Mouse (Mus musculus): Measurements from ENCODE around the gene Olfr1082. TPM values are rescaled to one million over a fixed set of nuclear protein-coding genes. Genes with fewer than 3 reads are reported as not detected.

Olfr1082 gene
- not detected for polyA plus RNA-seq (2017; shearing (Covaris generic))

DNA sequence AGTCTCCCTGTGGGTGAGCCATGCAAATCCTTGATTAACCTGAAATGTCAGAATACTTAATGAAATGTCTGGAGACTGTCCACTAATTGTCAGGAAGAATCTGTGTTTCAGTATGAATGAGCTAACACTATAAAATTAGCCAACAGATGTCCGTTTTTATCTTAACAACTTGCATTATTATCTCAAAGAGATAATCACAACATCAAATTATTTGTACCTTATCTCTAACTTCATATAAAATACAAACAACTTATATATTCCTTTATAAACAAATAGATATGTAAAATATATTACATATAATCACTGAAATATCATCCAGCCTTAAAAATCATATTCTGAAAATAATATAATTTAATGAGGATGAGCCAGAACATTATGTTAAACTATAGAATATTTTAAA, at the start of gene Olfr1082:
Gene Olfr1082 (minus strand): TSS at position 101 of the 400 bp plus-strand sequence.

DNA sequence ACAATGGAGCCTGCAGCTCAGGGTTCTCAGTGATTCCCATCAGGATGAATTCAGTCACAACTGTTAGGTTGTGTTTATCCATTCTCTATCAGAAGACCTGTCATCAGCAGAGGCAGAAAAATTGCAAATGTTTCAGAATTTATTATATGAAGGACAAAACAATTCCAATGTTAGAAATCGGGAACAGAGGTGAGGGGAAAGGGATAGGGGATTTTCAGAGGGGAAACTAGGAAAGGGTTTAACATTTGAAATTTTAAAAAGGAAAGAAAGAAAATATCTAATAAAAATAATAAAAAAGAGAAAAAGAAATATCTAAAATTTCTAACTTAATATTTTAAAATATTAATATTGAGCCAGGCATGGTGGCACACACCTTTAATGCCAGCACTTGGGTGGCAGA, 40.9 kb upstream of the Olfr1082 start, which contains the start of gene Olfr1084:
Gene Olfr1084 (minus strand): TSS at position 101 of the 400 bp plus-strand sequence.

DNA sequence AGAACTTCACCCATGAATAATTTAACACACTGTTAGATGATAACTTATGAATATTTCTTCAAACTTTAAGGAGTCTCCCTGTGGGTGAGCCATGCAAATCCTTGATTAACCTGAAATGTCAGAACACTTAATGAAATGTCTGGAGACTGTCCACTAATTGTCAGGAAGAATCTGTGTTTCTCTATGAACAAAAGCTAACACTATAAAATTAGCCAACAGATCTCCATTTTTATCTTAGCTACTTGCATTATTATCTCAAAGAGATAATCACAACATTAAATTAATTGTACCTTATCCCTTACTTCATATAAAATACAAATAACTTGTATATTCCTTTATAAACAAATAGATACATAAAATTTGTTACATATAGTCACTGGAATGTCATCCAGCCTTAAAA, 40.6 kb downstream of the Olfr1082 start, which contains the start of gene Olfr1080:
Gene Olfr1080 (minus strand): TSS at position 101 of the 400 bp plus-strand sequence.

Other genes starting within 250 kb of the Olfr1082 start
- not detected for gene Olfr1055, start 248.7 kb downstream of the Olfr1082 start, polyA plus RNA-seq (2017; shearing (Covaris generic))
- not detected for gene Olfr1056, start 236.5 kb downstream of the Olfr1082 start, polyA plus RNA-seq (2017; shearing (Covaris generic))
- not detected for gene Olfr1057, start 220.6 kb downstream of the Olfr1082 start, polyA plus RNA-seq (2017; shearing (Covaris generic))
- not detected for gene Olfr1058, start 210.4 kb downstream of the Olfr1082 start, polyA plus RNA-seq (2017; shearing (Covaris generic))
- not detected for gene Olfr1061, start 184.9 kb downstream of the Olfr1082 start, polyA plus RNA-seq (2017; shearing (Covaris generic))
- gene Olfr1062, start 172.2 kb downstream of the Olfr1082 start, polyA plus RNA-seq (2017; shearing (Covaris generic)), result not detected
- gene Olfr1065, start 148.4 kb downstream of the Olfr1082 start, polyA plus RNA-seq (2017; shearing (Covaris generic)), result not detected
- gene Olfr1066, start 142.7 kb downstream of the Olfr1082 start, polyA plus RNA-seq (2017; shearing (Covaris generic)), result not detected
- not detected for gene Olfr228, start 111.6 kb downstream of the Olfr1082 start, polyA plus RNA-seq (2017; shearing (Covaris generic))
- gene Olfr1076, start 90.5 kb downstream of the Olfr1082 start, polyA plus RNA-seq (2017; shearing (Covaris generic)), result not detected
- not detected for gene Olfr1079, start 56.5 kb downstream of the Olfr1082 start, polyA plus RNA-seq (2017; shearing (Covaris generic))
- gene Olfr1080, start 40.7 kb downstream of the Olfr1082 start, polyA plus RNA-seq (2017; shearing (Covaris generic)), result not detected
- gene Olfr1084, start 40.8 kb upstream of the Olfr1082 start, polyA plus RNA-seq (2017; shearing (Covaris generic)), result not detected
- gene Olfr1085, start 63.1 kb upstream of the Olfr1082 start, polyA plus RNA-seq (2017; shearing (Covaris generic)), result not detected
- gene Olfr1086, start 81.1 kb upstream of the Olfr1082 start, polyA plus RNA-seq (2017; shearing (Covaris generic)), result not detected
- gene Olfr1087, start 99.4 kb upstream of the Olfr1082 start, polyA plus RNA-seq (2017; shearing (Covaris generic)), result not detected
- gene Olfr1089, start 134.7 kb upstream of the Olfr1082 start, polyA plus RNA-seq (2017; shearing (Covaris generic)), result not detected
- not detected for gene Olfr1090, start 160.0 kb upstream of the Olfr1082 start, polyA plus RNA-seq (2017; shearing (Covaris generic))
- not detected for gene Olfr1093, start 183.5 kb upstream of the Olfr1082 start, polyA plus RNA-seq (2017; shearing (Covaris generic))
- gene Olfr141, start 211.1 kb upstream of the Olfr1082 start, polyA plus RNA-seq (2017; shearing (Covaris generic)), result not detected
- gene Olfr1094, start 225.7 kb upstream of the Olfr1082 start, polyA plus RNA-seq (2017; shearing (Covaris generic)), result not detected

Measured in activated CD4-positive, CD25-positive, alpha-beta regulatory T cell, adult 9 weeks (primary cell).